Mouse (Mus musculus): ENCODE data around the gene Fcrla.

- TF ChIP-seq POLR2A (IDR thresholded peaks at IDR 0.05; ENCODE audit: low read depth, low read length) (no peak), CTCF (conservative IDR thresholded peaks at IDR 0.05; ENCODE audit: insufficient read depth, insufficient read length, low read depth, low read length) (no peak)
These were observed 59.7 kb downstream of the Fcrla start, which contains the start of gene Atf6 for GRCm38 (mm10) chr1:170867691-170868105.
